Mouse (Mus musculus): Measurements from ENCODE around the gene Kif17.

Gene Kif17

DNA sequence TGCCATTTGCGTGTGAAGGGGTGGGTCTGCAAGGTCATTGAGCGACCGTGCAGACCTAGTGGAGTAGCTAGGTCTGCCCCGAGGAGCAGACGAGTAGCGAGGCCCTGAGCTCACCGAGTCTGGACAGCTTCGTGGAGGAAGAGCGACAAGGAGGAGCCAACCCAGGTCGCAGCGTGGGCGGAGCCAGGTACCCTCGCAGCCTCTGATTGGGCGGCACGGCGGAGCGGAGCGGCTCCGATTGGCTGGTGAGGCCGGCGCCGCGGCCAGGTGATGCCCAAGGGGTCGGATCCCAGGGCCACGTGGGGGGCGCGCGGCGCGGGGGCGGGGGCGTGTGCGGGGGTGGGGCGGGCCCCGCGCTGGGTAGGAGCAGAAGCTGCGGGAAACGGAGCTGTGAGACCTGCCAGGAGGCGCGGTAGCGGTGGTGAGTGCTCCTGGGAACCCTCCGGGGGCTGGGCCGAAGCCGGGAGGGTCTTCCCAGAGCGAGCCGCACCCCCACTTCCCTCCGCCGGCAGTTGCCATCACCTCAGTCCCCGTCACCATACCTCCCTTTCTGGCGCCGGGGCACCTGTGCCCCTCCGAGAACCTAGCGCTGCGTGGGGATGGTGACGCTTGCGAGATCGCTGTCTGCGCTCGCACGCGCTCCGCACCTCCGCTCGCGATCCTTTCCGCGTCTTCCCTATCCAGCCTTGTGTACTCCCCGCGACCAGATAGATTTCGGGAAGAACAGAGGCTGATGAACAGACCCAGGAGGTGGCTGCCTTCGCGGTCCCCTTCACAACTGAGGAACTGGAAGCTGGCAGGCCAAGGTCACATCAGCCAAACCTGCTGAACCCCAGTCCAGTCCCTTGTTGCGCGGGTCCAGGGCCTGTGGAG is at the start of gene Kif17, which contains the start of gene Sh2d5:
Gene Kif17 (plus strand): TSS at position 348 of the 873 bp plus-strand sequence.
Gene Sh2d5 (plus strand): TSS at position 316 of the 873 bp plus-strand sequence.
- peak; percentile 52 to 59 for DNase-seq

DNA sequence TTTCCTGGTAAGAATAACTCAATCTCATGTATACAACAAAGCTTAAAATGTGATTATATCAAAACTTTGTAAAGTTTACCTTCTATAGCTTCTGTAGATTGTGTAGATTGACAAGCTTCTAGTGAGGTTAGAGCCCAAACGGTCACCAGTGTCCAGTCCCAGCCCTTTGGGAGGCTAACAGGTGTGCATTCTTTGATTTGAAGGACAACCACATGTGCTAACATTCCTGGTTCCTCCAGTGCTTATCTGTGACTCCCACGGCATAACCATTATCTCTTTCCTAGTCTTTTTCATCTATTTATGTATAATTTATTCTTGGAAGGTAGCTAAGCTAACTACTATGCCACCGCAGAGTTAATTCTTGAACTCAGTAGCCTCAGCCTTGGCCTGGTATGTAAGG is 49.5 kb upstream of the Kif17 start:
- no peak for DNase-seq

DNA sequence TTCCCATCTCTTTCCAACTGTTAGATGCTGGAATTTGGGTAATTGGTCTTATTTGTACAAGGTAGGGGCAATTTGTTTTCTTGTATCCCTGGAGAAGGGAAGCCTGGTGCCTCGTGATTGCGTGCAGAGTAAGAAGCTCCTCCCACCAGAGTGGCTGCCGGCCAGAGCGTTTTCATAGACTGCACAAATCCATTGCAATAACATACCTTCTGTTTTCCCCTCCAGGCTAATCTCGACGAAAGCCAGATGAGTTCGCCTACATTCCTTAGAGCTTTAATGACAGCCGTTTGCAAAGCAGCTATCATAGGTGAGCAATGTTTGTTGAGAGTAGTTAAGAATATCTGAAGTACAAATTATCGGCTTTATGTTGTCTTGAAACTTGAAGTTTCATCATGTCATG is 48.5 kb upstream of the Kif17 start:
- no peak for DNase-seq

DNA sequence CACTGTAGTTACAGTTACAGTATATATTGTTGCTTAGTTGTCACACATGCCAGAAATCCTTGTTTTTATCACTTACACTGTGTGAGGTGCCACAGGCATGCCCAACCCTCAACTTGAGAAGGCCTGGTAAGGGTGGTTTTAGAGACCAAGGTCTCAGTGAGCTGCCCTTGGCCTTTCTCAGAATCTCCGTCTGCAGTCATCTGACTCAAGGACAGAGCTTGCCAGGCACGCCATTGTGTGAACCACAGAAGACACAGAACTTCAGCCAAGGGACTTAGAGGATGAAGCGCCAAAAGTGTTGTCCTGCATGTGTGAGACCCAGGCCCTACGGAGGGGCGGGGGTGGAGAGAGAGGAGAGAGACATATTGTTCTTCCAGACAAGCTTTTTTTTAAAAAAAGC is 40.1 kb upstream of the Kif17 start:
- DNase-seq: no peak

DNA sequence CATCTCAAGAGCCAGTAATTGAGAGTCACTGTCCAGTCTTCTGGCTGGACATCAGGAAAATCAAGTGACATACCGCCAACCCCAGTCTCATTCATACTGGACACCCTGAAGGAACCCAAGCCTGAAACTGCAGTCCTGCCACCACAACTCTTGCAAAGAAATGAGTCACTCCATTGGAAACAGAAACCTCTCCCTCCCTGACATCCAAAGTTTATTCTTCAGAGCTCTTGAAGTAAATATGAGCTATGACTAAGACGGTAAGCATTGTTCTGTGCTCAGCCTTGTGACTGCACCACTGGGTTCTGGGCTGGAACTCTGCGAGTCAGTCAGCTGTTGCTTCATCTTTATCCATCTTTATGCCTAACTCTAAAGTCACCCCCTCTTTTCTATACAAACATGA is 36.4 kb upstream of the Kif17 start:
- no peak for DNase-seq

DNA sequence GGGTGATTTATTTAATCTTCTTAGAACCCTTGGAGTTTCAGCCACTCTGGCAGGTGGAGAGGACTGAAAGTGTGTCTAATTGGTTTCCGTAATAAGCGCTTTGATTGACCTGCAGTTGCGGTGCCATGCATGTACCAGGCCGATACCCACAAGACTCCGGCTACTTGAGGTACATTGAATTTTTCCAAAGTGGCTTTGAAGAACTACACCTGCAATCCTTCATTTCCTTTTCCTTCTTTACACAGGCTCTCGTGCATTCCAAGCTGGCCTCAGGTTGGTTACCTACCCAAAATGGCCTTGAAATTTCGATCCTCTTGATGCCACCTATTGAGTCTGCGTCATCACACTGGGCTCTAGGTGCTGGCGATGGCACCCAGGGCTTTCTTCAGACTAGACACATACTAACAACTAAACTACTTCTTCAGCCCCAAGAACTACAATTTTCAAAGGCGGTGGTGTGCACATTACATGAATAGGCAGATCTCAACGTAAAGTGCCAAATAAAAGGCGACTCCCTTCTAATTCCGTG is 34.5 kb upstream of the Kif17 start:
- DNase-seq: peak in 1 of 2 experiments; percentile 14

DNA sequence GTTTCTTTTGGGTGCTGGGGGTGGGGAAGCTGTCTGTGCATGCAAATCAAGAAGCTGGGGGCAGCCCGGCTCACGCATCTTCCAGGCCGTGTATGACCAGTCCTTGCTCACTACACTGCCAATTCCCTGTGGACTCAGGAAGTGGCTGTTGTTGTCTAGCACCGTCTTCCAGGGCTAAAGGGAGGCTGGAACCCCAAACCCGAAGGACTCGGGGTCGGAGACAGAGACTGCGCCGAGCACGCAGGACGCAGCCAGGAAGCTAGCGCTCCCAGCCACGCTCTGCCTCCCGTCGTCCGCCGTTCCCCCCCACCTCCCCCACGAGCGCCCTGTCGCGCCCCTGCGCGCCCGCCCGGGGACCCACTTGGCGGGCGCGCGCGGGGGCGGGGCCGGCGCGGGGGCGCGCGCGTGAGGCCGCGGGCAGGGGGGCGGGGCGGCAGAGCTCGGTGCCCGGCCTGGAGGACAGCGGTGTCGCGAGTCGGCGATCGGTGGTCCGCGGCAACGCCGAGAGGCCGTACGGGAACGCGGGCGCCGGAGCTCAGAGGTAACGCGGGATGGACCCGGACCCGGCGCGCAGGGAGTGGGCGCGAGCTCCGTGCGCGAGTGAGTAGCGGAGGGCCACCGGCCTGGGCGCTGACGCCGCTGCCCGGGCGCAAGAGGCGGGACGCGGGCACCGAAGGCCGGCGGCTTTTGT is 33.9 kb upstream of the Kif17 start, which contains the start of gene Hp1bp3:
Gene Hp1bp3 (plus strand): TSS at position 97 of the 691 bp plus-strand sequence.
- peak; percentile 69 to 75 for DNase-seq

DNA sequence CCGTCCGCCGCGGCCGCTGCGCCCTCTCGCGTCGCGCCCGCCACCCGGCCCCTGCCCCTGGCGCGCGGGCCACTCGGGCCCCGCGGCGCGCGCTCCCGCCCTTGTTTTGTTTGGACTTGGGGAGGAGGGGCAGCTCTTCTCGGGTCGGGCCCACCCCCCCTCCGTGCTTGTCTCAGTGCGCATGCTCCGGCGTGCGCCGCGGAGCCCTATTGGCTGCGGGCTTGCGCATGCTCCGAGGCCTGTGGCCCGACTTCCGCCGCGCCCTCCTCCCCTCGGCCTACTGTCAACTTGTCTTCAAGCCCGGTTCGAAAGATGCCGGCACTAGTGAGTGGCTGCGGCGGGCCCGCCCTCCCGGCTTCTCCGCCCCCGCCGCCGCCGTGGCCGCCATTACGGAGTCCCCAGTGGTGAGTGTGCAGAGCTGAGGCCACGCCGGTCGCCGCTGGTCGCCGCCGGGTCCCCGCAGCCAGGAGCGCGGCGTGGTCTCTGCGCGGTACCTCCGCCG is 33.3 kb upstream of the Kif17 start:
- peak; percentile 98 for DNase-seq

DNA sequence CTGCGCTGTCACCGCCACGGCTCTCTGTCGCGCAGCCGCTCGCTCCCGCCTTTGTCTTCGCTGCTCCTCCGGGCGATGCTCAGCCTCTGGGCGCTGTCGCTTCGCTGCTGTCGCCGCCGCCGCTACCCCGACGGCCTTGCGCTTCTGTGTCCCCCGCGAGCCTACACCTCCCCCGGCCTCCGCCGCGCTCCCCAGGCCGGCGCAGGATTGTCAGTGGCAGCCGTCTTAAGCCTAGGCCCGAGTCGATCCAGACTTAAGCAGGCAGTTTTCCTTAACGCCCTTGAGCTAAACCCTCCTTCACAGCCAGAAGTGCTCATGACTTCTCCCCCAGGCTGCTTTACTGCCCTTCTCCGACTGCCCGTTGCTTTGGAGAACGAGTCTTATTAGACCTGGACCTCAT is 32.8 kb upstream of the Kif17 start:
- peak in 1 of 2 experiments; percentile 25 for DNase-seq

DNA sequence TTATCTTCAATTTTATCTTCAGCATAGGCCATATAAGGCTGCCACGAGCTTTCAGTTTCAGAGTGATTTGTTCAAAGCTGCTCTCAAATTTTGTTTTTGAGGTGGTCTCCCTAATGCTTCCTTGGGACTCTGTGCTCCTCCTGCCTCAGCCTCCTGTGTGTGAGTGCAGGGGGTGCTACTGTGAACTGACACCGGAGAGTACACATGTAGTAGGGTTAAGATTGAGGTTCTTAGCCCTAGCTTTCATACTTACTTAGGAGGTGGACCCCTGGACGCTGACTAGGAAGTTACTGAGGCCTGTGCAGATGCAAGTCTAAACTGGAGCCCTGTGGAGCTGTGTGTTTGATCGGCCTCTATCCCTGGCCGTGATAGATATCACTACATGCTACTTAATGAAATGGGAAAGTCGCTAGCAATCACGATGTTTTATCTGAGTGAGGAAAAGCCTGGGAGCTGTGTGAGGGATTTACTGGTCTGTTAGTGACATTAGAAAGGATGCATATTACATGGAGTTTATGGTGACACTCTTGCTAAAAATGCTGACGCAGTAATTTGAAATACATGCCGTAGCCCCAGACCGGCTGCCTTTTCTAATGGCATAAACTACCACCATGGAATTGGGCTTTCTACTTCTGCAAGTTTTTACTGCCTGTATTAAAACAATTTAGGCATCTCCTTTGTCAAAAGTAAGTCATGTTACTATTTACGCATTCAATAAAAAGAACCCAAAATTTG is 32.1 kb upstream of the Kif17 start:
- no peak for DNase-seq

DNA sequence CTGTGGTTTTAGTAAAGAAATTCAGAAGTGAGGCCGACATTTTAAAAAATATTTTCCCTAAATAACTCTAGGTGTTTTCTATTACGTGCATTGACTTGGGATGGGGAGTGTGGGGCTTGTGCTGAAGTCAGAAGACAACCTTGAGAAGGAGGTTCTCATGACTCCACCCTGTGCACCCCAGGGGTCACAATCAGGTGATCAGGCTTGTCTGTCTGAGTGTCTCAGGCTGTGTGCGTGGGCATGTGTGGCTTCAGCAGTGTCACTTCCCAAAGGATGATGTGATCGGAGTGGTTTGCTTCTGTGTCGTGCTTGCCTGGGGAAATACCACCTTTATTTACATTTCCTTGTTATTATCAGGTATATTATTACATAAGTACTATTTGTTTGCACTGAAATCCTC is 30.9 kb upstream of the Kif17 start:
- no peak for DNase-seq

DNA sequence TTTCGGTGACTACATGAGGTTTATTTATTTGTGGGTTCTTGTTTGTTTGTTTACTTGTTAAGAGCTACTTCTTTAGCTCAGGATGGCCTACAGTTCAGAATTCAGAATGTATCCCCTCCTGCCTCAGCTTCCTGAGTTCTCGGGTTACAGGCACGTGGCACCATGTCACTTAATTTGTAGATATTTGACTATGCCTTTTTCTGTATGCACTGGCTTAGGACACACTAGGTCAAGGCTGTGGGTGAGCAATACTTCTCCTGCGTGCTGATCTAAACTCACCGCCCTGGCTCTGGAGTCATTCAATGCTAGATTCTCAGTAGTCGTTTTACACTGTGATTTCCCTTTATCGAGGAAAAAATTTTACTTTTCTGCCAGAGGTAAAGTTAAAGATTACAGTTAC is 29.5 kb upstream of the Kif17 start:
- DNase-seq: no peak

DNA sequence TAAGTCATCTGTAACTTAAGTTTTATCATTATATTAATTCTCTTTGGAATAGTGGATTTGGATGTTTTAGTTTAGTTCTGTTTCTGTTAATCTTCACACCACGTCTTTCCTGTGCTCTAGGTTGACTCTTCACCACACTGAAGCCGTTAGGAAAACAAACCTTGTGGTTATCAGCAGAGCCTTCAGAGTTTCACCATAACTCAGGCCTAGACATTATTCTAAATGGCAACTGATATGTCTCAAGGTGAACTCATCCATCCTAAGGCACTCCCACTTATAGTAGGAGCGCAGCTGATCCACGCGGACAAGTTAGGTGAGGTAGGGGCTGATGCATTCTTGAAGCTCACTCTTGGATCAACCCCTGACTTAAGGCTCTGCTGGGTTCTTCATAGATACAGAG is 28.8 kb upstream of the Kif17 start:
- no peak for DNase-seq

DNA sequence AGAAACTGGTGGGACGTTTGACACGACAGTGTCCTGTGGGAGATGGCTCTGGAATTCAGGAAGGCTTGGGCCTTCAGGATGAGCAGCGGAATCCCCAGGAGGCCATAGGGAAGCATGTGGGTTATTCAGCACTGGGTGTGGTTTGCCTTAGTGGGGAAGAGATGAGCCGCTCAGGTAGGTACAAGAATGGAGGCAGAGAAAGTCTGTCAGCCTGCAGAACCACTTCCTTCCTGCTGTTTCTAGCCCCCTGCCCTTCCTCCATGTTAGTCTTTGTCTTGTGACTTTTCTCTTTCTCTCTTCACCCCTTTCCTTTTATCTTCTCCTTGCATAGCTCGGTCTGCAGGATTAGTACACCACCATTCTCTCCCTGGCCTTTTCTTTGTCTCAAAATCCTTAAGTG is 27.8 kb upstream of the Kif17 start:
- DNase-seq: no peak

DNA sequence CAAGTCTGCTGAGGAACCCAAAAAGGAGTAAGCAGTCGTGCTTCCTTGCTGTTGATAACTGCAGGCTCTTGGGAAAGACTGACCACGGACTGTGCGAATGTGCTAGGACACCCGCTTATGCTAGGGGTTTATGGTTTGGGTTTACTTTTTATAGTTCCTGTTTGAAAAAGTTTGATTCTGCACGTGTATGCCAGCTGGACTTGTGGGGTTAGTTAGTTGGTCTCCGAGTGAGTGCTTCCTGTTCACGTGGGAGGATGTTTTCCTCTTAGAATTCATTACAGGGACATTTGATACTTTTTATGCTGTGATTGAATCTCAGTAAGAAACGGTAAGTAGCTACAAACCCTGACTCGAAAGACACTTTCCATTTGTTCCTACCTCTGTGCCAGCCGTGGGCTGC is 26.6 kb upstream of the Kif17 start:
- no peak for DNase-seq

DNA sequence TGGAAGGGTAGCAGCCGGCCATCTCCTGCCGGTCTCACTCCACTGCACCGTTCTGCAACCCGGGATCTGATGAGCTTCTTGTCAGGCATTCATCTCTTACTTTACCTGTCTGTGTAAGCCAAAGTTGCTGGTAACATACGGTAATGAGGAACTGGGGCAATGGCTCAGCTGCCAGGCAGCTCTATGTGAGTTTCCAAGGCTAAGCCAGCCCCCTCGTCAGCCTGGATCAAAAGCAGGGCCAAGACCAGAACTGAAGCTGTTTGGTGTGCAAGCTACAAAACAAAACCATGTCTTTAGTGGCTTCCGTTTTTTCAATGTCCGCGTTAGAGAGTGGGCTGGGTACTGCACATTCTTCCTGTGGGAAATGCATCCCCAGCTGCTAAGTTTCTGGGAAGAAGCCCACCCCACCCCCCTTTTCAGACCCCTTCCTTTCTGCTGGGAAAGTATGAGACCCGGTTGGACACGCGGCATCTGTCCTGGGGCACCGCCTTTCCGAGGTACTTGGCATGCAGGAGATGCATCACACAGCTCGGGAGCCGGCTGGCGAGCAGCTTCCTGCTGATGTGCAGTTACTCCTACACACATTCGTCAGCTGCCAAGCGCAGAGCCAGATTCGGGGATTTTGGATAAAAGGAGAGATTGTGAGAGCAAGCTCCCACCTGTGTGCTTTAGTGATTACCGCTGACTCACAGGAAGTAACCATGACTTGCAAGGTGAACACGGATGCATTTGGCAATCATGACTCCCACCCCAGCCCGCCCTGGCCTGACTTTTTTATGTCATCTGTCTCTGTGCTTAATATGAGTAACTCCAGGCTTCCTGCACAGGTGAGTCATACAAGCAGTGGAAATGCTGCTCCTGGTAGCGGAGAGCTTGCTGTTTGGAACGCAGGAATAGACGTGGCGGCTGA is 3.2 kb upstream of the Kif17 start:
- no peak for DNase-seq

DNA sequence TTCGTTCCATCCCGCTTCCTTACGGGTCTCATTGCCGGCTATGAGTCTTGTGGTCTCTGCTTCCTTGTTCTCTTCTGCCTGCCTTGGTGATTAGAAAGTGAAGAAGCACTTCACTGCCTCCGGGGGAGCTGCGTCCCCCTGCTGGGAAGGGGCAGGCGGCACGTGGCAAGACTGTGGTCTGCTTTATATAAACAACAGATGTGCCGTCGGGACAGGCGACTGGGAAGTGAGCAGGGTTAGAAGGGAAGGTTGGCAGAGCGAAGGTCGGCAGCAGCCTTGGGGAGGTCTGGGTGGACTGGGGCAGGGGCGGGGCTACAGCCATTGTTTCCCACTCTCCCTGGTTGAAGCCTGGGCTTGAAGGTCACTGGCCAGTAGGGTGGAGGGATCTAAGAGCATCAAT is 1.6 kb downstream of the Kif17 start:
- DNase-seq: peak in 1 of 2 experiments; percentile 10

DNA sequence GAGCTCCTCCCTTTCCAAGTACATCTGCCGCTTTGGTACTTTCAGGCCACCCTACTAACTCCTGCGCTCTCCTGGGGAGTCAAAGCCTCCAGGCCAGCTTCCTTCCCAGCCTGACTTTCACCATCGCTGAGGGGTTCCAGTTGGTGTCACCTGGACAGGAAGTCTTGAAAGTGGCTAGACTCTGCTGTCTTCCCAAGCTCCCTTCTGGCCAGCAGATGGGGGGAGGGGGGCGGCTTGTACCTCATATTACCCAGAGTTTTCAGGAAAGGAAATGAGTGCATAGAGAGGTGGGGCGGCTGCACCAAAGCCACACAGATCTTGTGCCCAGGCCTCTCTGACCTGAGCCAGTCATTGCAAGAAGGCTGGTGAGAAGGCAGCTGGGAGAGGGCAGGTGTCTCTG is 2.0 kb downstream of the Kif17 start:
- no peak for DNase-seq

DNA sequence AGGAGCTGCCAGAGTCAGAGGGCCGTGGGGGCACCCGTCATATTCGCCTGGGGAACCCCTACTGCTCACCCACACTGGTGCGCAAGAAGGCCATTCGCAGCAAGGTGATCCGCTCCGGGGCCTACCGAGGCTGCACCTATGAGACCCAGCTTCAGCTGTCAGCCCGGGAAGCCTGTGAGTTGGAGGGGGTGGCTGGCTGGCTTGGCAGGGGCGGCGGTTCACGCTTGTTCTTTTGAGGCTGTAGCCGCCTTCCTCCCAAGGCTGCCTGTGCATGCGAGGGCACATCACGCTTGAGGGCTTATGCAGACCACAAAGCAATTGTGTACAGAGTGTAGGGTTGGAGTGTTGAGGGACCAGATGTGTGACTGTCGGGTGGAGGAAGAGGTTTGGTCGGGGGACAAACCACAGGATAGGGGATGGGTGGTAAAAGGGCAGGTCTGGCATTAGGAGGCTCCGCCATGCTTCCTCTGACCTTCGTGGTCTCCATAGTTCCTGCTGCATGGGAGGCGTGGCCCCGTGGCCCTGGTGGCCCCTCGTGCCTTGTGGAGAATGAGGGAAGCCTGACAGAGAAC is 7.0 kb downstream of the Kif17 start:
- DNase-seq: no peak

DNA sequence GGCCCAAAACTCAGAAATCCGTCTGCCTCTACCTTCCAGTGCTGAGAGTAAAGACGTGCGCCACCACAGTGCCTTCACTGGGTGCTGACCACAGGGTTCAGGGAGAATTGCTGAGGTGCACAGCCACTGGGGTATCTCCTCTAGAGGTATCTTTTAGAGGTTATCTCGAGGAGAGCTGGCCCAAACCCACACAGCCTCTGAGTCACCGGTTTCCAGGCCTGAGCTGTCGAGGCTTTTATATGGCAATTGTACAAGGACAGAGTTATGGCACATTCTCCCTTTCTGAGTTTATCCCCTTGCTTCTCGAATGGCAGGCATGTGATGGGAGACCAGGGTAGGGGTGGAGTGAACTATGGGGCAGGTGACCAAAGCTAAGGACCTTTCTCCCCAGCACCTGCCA is 8.4 kb downstream of the Kif17 start:
- no peak for DNase-seq

DNA sequence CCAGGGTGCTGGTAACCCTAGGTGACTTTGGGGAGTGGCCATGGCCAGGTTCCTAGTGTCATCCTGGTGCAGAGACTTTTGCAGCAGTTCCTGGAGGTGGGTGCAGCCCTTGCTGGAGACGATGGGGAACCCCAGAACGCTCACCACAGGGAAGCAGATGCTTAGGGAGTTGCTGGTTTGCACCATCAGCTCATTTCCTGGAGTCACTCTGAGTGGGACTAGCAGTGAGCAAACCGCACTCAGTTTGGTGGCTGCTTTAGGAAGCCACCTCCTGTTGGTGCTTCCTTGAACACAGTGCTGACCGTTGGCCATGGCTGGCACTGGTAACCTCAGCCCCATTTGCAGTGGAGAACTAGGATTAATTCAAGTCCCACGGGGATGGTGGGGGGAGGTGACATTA is 9.2 kb downstream of the Kif17 start:
- no peak for DNase-seq

All from kidney, adult 8-10 months (tissue).